Mouse (Mus musculus) brown adipose tissue, adult 24 weeks (tissue): Measurements from ENCODE around the gene Olfr733. TPM values are rescaled to one million over a fixed set of nuclear protein-coding genes. Genes with fewer than 3 reads are reported as not detected.

Experiments used
- H3K27ac ChIP-seq: fragments of 200-500 bp; replicated peaks from 2 replicates; pipeline ENCODE4 v1.5.1; 2012; ENCODE audit warnings: low read depth, mild to moderate bottlenecking, low read length
- H3K4me1 ChIP-seq: fragments of 200-500 bp; 2 replicates; pipeline ENCODE4 v1.6.1; 2012; ENCODE audit warnings: low read length, mixed read lengths; ENCODE audit not compliant: control insufficient read depth, insufficient read depth, insufficient read length
- H3K4me3 ChIP-seq: fragments of 200-500 bp; 2 replicates; pipeline ENCODE4 v1.5.1; 2012; ENCODE audit warnings: low read depth, mild to moderate bottlenecking, low read length, moderate library complexity; ENCODE audit not compliant: insufficient read depth
- polyA plus RNA-seq: library from polyadenylated mRNA; stranded (reverse); fragments of >200 nt; gene quantifications from 2 replicates; pipeline ENCODE4 v1.2.4, GENCODE M21; 2012; ENCODE audit not compliant: missing spikeins, insufficient read depth, insufficient read length

Gene Olfr733
- polyA plus RNA-seq: not detected in 2 replicates

DNA sequence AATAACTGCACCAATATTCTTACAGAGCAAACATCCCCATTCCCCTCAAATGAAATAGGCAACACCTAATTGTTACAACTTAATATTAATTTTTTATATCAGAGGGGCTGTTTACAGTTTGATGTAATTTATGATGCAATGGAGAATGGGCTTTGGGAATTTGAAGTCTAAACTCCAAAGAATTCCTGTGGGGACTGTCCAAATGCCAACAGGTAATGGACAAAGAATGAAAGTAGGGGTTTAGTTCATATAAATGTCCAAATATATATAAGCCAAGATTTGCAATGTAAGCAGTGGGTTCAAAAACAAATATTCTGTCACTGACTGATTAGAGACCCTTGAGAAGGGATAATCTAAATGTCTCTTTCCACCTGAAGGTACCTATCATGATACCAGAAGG, at the start of gene Olfr733:
TSS of gene Olfr733 (minus strand) at position 101 of the 400 bp plus-strand sequence.
- H3K27ac ChIP-seq: no peak within 1 kb of the TSS
- no peaks in the 10 kb centered on the region for H3K4me1 ChIP-seq
- no peak within 1 kb of the TSS for H3K4me3 ChIP-seq

DNA sequence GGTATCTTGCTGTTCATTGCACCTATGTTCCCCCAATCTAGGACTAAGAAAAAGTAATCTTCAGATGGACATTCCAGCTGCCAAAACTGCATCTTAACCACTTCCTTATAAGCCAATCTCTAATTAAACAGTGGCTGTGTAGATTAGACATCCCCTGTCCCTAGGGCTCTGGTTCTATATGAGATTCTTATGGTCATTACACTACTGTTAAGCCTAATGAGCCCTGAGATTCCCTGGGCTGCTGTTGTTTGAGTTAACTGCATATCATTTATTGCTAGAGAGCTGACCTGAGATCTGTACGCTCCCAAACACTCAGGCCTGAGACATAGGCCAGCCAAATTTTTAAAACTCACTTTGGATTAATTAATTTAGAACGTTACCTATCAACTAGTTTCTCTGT, 47.5 kb upstream of the Olfr733 start, which contains the start of gene Olfr735:
TSS of gene Olfr735 (minus strand) at position 77 of the 400 bp plus-strand sequence.
- H3K4me1 ChIP-seq: no peaks in the 10 kb centered on the region
- no peak within 1 kb of the TSS for H3K27ac ChIP-seq
- no peak within 1 kb of the TSS for H3K4me3 ChIP-seq

DNA sequence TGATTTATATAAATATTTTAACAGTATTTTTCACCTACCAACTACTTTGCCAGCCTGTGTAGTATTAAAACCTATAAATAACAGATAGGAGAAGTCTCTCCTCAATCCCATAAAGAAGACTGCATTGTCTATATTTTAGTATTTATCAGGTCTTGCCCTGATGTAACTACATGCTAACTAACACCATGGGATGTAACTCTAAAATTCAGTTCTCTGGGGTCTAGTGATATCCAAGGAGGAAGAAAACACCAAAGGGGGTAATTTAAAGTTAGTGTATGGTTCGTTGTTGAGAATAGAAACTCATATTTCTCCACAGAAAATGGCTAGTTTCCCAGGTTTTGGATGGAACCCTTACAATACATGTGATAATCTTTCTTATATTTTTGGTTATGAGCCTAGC, 25.3 kb upstream of the Olfr733 start, which contains the start of gene Olfr734:
TSS of gene Olfr734 (minus strand) at position 101 of the 400 bp plus-strand sequence.
- H3K4me1 ChIP-seq: no peaks in the 10 kb centered on the region
- no peak within 1 kb of the TSS for H3K4me3 ChIP-seq
- H3K27ac ChIP-seq: no peak within 1 kb of the TSS

DNA sequence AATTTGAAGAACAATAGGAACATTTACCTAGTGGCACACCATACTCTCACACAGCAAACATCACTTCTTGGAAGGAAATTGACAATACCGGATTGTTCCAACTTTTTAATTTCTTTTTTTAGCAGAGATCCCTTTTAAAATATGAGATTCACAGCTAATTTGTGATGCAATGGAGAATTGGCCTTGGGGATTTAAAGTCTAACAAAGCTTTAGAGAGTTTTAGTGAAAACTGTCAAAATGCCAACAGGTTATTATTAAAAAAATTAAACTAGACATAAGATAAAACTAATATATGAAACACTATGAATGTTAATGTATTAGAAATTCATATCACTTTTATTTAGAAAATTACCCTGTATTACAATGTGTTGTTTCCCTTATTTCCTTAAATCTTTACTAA, 17.2 kb downstream of the Olfr733 start, which contains the start of gene Olfr732:
TSS of gene Olfr732 (minus strand) at position 101 of the 400 bp plus-strand sequence.
- no peaks in the 10 kb centered on the region for H3K4me1 ChIP-seq
- no peak within 1 kb of the TSS for H3K4me3 ChIP-seq
- H3K27ac ChIP-seq: no peak within 1 kb of the TSS

Other genes with a start within 250 kb of the Olfr733 start
- gene Olfr726, start 210.6 kb downstream of the Olfr733 start, polyA plus RNA-seq: not detected in 2 replicates
- gene Olfr727, start 178.3 kb downstream of the Olfr733 start, polyA plus RNA-seq: not detected in 2 replicates
- gene Olfr728, start 158.8 kb downstream of the Olfr733 start, polyA plus RNA-seq: not detected in 2 replicates
- gene Olfr729, start 148.6 kb downstream of the Olfr733 start, polyA plus RNA-seq: not detected in 2 replicates
- not detected in 2 replicates for gene Olfr730, start 113.3 kb downstream of the Olfr733 start, polyA plus RNA-seq
- not detected in 2 replicates for gene Olfr731, start 59.7 kb downstream of the Olfr733 start, polyA plus RNA-seq
- gene Olfr732, start 17.3 kb downstream of the Olfr733 start, polyA plus RNA-seq: not detected in 2 replicates
- gene Olfr734, start 25.2 kb upstream of the Olfr733 start, polyA plus RNA-seq: not detected in 2 replicates
- gene Olfr735, start 47.4 kb upstream of the Olfr733 start, polyA plus RNA-seq: not detected in 2 replicates
- not detected in 2 replicates for gene Tlr11, start 56.4 kb upstream of the Olfr733 start, polyA plus RNA-seq
- gene Olfr736, start 79.6 kb upstream of the Olfr733 start, polyA plus RNA-seq: not detected in 2 replicates
- gene Olfr738, start 106.0 kb upstream of the Olfr733 start, polyA plus RNA-seq: not detected in 2 replicates
- gene Olfr739, start 117.1 kb upstream of the Olfr733 start, polyA plus RNA-seq: not detected in 2 replicates
- not detected in 2 replicates for gene Olfr740, start 144.0 kb upstream of the Olfr733 start, polyA plus RNA-seq
- not detected in 2 replicates for gene Olfr741, start 171.2 kb upstream of the Olfr733 start, polyA plus RNA-seq
- gene Olfr742, start 202.1 kb upstream of the Olfr733 start, polyA plus RNA-seq: not detected in 2 replicates
- not detected in 2 replicates for gene Olfr743, start 220.3 kb upstream of the Olfr733 start, polyA plus RNA-seq